Mouse (Mus musculus): ENCODE results near the gene Srp68. TPM values are rescaled to one million over a fixed set of nuclear protein-coding genes. Genes with fewer than 3 reads are reported as not detected.
A peak's percentile ranks its signal among the peaks of the same experiment; 100 is the strongest.

Gene Srp68
- polyA plus RNA-seq, 2 experiments = 28.8 to 37.6 TPM

- no peak overlapping the region for H3K4me2 ChIP-seq (ENCODE audit: low read depth)
- no peaks in the 10 kb centered on the region for H3K27me3 ChIP-seq (ENCODE audit: control insufficient read depth, insufficient read depth, low read length)
- H3K9ac ChIP-seq (replicated peaks) = no peak overlapping the region
- WGBS (ENCODE audit: insufficient replicate concordance) = 64% methylated on average over 4 of the region's 4 CpGs
- TF ChIP-seq EP300 (IDR thresholded peaks at IDR 0.05; ENCODE audit: low read depth) (no peak), CTCF (IDR thresholded peaks at IDR 0.05; ENCODE audit: low read depth) (no peak)
- H3K27ac ChIP-seq = no peak overlapping the region
- no peak for DNase-seq (ENCODE audit: low read depth in 3 of 3, low spot score in 3 of 3)
- no peak overlapping the region for H3K4me3 ChIP-seq (ENCODE audit: insufficient read depth in 1 of 2, low read depth in 2 of 2, low read length in 2 of 2)
- H3K4me1 ChIP-seq (replicated peaks; ENCODE audit: control insufficient read depth in 2 of 2, insufficient read depth in 2 of 2, low read length in 1 of 2) = peaks cover 0 to 7% of the 10 kb centered on the region in 2 experiments; a peak in 2 of 4 replicates
- ATAC-seq (ENCODE audit: insufficient read depth) = no peak
- H3K9me3 ChIP-seq (ENCODE audit: control insufficient read depth, low read length) = no peaks in the 10 kb centered on the region
- peaks cover 74% of the 10 kb centered on the region for H3K36me3 ChIP-seq (replicated peaks; ENCODE audit: control insufficient read depth, insufficient read depth, low read depth)
These were observed 8.2 kb downstream of the Srp68 start for GRCm38 (mm10) chr11:116265850-116266249.

- 66% methylated on average over 11 of the region's 11 CpGs for WGBS (ENCODE audit: insufficient replicate concordance)
- no peaks in the 10 kb centered on the region for H3K27me3 ChIP-seq (ENCODE audit: control insufficient read depth, insufficient read depth, low read length)
- H3K4me1 ChIP-seq (replicated peaks; ENCODE audit: control insufficient read depth in 2 of 2, insufficient read depth in 2 of 2, low read length in 1 of 2) = peaks cover 0 to 7% of the 10 kb centered on the region in 2 experiments; a peak in 2 of 4 replicates
- H3K9ac ChIP-seq (replicated peaks) = no peak overlapping the region
- TF ChIP-seq EP300 (IDR thresholded peaks at IDR 0.05; ENCODE audit: low read depth) = no peak
- peak; percentile 29 for TF ChIP-seq CTCF (IDR thresholded peaks at IDR 0.05; ENCODE audit: low read depth)
- H3K4me2 ChIP-seq (ENCODE audit: low read depth) = no peak overlapping the region
- no peak overlapping the region for H3K27ac ChIP-seq
- DNase-seq (ENCODE audit: low read depth in 3 of 3, low spot score in 3 of 3) (peak; percentile 19 to 26 (median 23)), ATAC-seq (ENCODE audit: insufficient read depth) (peak; percentile 81)
- no peak overlapping the region for H3K4me3 ChIP-seq (ENCODE audit: insufficient read depth in 1 of 2, low read depth in 2 of 2, low read length in 2 of 2)
- H3K36me3 ChIP-seq (replicated peaks; ENCODE audit: control insufficient read depth, insufficient read depth, low read depth) = peaks cover 78% of the 10 kb centered on the region
- H3K9me3 ChIP-seq (ENCODE audit: control insufficient read depth, low read length) = no peaks in the 10 kb centered on the region
These were observed 8.7 kb downstream of the Srp68 start for GRCm38 (mm10) chr11:116265352-116265751.

- H3K9ac ChIP-seq (replicated peaks) = no peak overlapping the region
These were observed 13.8 kb downstream of the Srp68 start for GRCm38 (mm10) chr11:116260259-116260658.

GRCm38 (mm10) chr11:116259461-116259860 lies 14.6 kb downstream of the Srp68 start:
- H3K4me3 ChIP-seq (ENCODE audit: insufficient read depth in 1 of 2, low read depth in 2 of 2, low read length in 2 of 2) = no peak overlapping the region
- H3K4me2 ChIP-seq (ENCODE audit: low read depth) = no peak overlapping the region
- no peak overlapping the region for H3K27ac ChIP-seq
- no peak overlapping the region for H3K9ac ChIP-seq (replicated peaks)
- H3K4me1 ChIP-seq (replicated peaks; ENCODE audit: control insufficient read depth in 2 of 2, insufficient read depth in 2 of 2, low read length in 1 of 2) = no peaks in the 10 kb centered on the region
- no peaks in the 10 kb centered on the region for H3K27me3 ChIP-seq (ENCODE audit: control insufficient read depth, insufficient read depth, low read length)
- no peak for TF ChIP-seq CTCF (IDR thresholded peaks at IDR 0.05; ENCODE audit: low read depth)
- TF ChIP-seq EP300 (IDR thresholded peaks at IDR 0.05; ENCODE audit: low read depth) = 0 out of 2 replicates have a peak, but pooled peaks have one; percentile 15
- H3K36me3 ChIP-seq (replicated peaks; ENCODE audit: control insufficient read depth, insufficient read depth, low read depth) = peaks cover 67% of the 10 kb centered on the region
- ATAC-seq (ENCODE audit: insufficient read depth) = peak; percentile 48; the same call in 1 of the 2 replicates
- H3K9me3 ChIP-seq (ENCODE audit: control insufficient read depth, low read length) = no peaks in the 10 kb centered on the region
- WGBS (ENCODE audit: insufficient replicate concordance) = 50% methylated on average over 8 of the region's 8 CpGs
- no peak for DNase-seq (ENCODE audit: low read depth in 3 of 3, low spot score in 3 of 3)

More at GRCm38 (mm10) chr11:116260259-116260658, 13.8 kb downstream of the Srp68 start:
- ATAC-seq (ENCODE audit: insufficient read depth) (no peak), DNase-seq (ENCODE audit: low read depth in 3 of 3, low spot score in 3 of 3) (no peak)
- H3K36me3 ChIP-seq (replicated peaks; ENCODE audit: control insufficient read depth, insufficient read depth, low read depth) = peaks cover 68% of the 10 kb centered on the region
- 68% methylated on average over 7 of the region's 7 CpGs for WGBS (ENCODE audit: insufficient replicate concordance)
- H3K4me2 ChIP-seq (ENCODE audit: low read depth) = no peak overlapping the region
- no peak overlapping the region for H3K4me3 ChIP-seq (ENCODE audit: insufficient read depth in 1 of 2, low read depth in 2 of 2, low read length in 2 of 2)
- peaks cover 0 to under 1% of the 10 kb centered on the region in 2 experiments; a peak in 2 of 4 replicates for H3K4me1 ChIP-seq (replicated peaks; ENCODE audit: control insufficient read depth in 2 of 2, insufficient read depth in 2 of 2, low read length in 1 of 2)
- no peak overlapping the region for H3K27ac ChIP-seq
- H3K27me3 ChIP-seq (ENCODE audit: control insufficient read depth, insufficient read depth, low read length) = no peaks in the 10 kb centered on the region
- H3K9me3 ChIP-seq (ENCODE audit: control insufficient read depth, low read length) = no peaks in the 10 kb centered on the region
- TF ChIP-seq EP300 (IDR thresholded peaks at IDR 0.05; ENCODE audit: low read depth) = no peak
- no peak for TF ChIP-seq CTCF (IDR thresholded peaks at IDR 0.05; ENCODE audit: low read depth)

GRCm38 (mm10) chr11:116255982-116256675 lies 17.9 kb downstream of the Srp68 start:
- TF ChIP-seq EP300 (IDR thresholded peaks at IDR 0.05; ENCODE audit: low read depth) = no peak
- TF ChIP-seq CTCF (IDR thresholded peaks at IDR 0.05; ENCODE audit: low read depth) = no peak
- peaks cover 61% of the 10 kb centered on the region for H3K36me3 ChIP-seq (replicated peaks; ENCODE audit: control insufficient read depth, insufficient read depth, low read depth)

More at GRCm38 (mm10) chr11:116255982-116256675, 17.9 kb downstream of the Srp68 start:
- Histone ChIP-seq H3K27me3 (ENCODE audit: control insufficient read depth, insufficient read depth, low read length) (no peaks in the 10 kb centered on the region), H3K27ac (no peak overlapping the region), H3K4me2 (ENCODE audit: low read depth) (no peak overlapping the region), H3K4me3 (ENCODE audit: insufficient read depth in 1 of 2, low read depth in 2 of 2, low read length in 2 of 2) (no peak overlapping the region), H3K9me3 (ENCODE audit: control insufficient read depth, low read length) (no peaks in the 10 kb centered on the region), H3K4me1 (replicated peaks; ENCODE audit: control insufficient read depth in 2 of 2, insufficient read depth in 2 of 2, low read length in 1 of 2) (no peaks in the 10 kb centered on the region), H3K9ac (replicated peaks) (no peak overlapping the region)
- no peak for DNase-seq (ENCODE audit: low read depth in 3 of 3, low spot score in 3 of 3)
- WGBS (ENCODE audit: insufficient replicate concordance) = 67% methylated on average over 9 of the region's 9 CpGs
- no peak for ATAC-seq (ENCODE audit: insufficient read depth)
